Comparison of ENCODE assay signal across 10 mouse cellular contexts in genomic region chr4:121056342-121056741, GRCm38 (mm10). TPM values are rescaled to one million over a fixed set of nuclear protein-coding genes. Genes with fewer than 3 reads are reported as not detected.
DNase-seq lines count a peak whose midpoint lies in the region; ATAC-seq and TF ChIP-seq lines count a peak whose summit lies in the region.
"Had no signal": no experiment of that assay in that cellular context is flagged by ENCODE, and none has a peak within 500 bp of the region (broad histone marks: within the 10 kb centered on the region; RNA-seq: fewer than 3 reads in every experiment).

No protein-coding gene starts in this region.

- no peaks in the 10 kb centered on the region for H3K9me3 ChIP-seq in intestine, postnatal 0 days (ENCODE audit: control insufficient read depth)
- H3K9me3 ChIP-seq in intestine, embryonic 16.5 days (ENCODE audit: control insufficient read depth, low read length), result no peaks in the 10 kb centered on the region
- no peaks in the 10 kb centered on the region for H3K9me3 ChIP-seq in neural tube, embryonic 15.5 days (replicated peaks)

- no peaks in the 10 kb centered on the region for H3K4me1 ChIP-seq in intestine, postnatal 0 days (replicated peaks; ENCODE audit: control insufficient read depth, insufficient read depth, low read length)
- no peaks in the 10 kb centered on the region for H3K4me1 ChIP-seq in intestine, embryonic 16.5 days (ENCODE audit: control insufficient read depth, insufficient read depth, low read length)
- peaks cover 11% of the 10 kb centered on the region for H3K4me1 ChIP-seq in neural tube, embryonic 15.5 days

- no peak overlapping the region for H3K27ac ChIP-seq in intestine, postnatal 0 days (ENCODE audit: low read depth, low read length)
- no peak overlapping the region for H3K27ac ChIP-seq in intestine, embryonic 16.5 days (ENCODE audit: low read length)
- no peak overlapping the region for H3K27ac ChIP-seq in neural tube, embryonic 15.5 days (replicated peaks)

- DNase-seq in 3T3-L1 (ENCODE audit: low read depth, low spot score) (peak; percentile 10), A20 (ENCODE audit: low read depth, low spot score) (peak; percentile 35)
- peak; percentile 42 for DNase-seq in induced T-regulatory cell, adult 2 months (ENCODE audit: low read depth)
- DNase-seq in layer of hippocampus, postnatal 36 days, result no peak

- no peak overlapping the region for H3K4me3 ChIP-seq in intestine, postnatal 0 days (ENCODE audit: low read depth, low read length)
- no peak overlapping the region for H3K4me3 ChIP-seq in intestine, embryonic 16.5 days (ENCODE audit: low read length)
- no peak overlapping the region for H3K4me3 ChIP-seq in neural tube, embryonic 15.5 days (replicated peaks)

- no peak for ATAC-seq in intestine, postnatal 0 days
- ATAC-seq in intestine, embryonic 16.5 days, result no peak
- no peak for ATAC-seq in neural tube, embryonic 15.5 days (ENCODE audit: low FRiP score)
- ATAC-seq in activated CD4-positive, CD25-positive, alpha-beta regulatory T cell, adult 4 months, result no peak

- H3K27me3 ChIP-seq in intestine, postnatal 0 days (replicated peaks; ENCODE audit: control insufficient read depth, insufficient read depth, low read length), result no peaks in the 10 kb centered on the region
- H3K27me3 ChIP-seq in intestine, embryonic 16.5 days (replicated peaks; ENCODE audit: control insufficient read depth, insufficient read depth, low read length), result no peaks in the 10 kb centered on the region
- H3K27me3 ChIP-seq in neural tube, embryonic 15.5 days (replicated peaks), result no peaks in the 10 kb centered on the region

- TF ChIP-seq CTCF in intestine, postnatal 0 days (IDR thresholded peaks at IDR 0.05; ENCODE audit: low read depth), result peak; percentile 67

- peaks cover 13% of the 10 kb centered on the region; the same call in 1 of the 2 replicates for H3K36me3 ChIP-seq in intestine, postnatal 0 days (ENCODE audit: control insufficient read depth, insufficient read depth)
- no peaks in the 10 kb centered on the region for H3K36me3 ChIP-seq in intestine, embryonic 16.5 days (ENCODE audit: control insufficient read depth, insufficient read depth, low read length)
- H3K36me3 ChIP-seq in neural tube, embryonic 15.5 days, result peaks cover 22% of the 10 kb centered on the region

- H3K9ac ChIP-seq in intestine, postnatal 0 days (ENCODE audit: low read depth, low read length), result no peak overlapping the region
- no peak overlapping the region for H3K9ac ChIP-seq in intestine, embryonic 16.5 days (ENCODE audit: low read depth, low read length)
- no peak overlapping the region for H3K9ac ChIP-seq in neural tube, embryonic 15.5 days (replicated peaks)

- no peak overlapping the region for H3K4me2 ChIP-seq in intestine, postnatal 0 days (replicated peaks; ENCODE audit: low read depth)
- no peak overlapping the region for H3K4me2 ChIP-seq in intestine, embryonic 16.5 days (ENCODE audit: low read depth, low read length)
- no peak overlapping the region for H3K4me2 ChIP-seq in neural tube, embryonic 15.5 days

- 45% methylated on average over 3 of the region's 3 CpGs for WGBS in intestine, postnatal 0 days
- WGBS in intestine, embryonic 16.5 days, result 37% methylated on average over 3 of the region's 3 CpGs
- 42% methylated on average over 3 of the region's 3 CpGs for WGBS in neural tube, embryonic 15.5 days

RNA-seq across cellular contexts. Expression of gene Col9a2, which starts 17.2 kb away (rescaled TPM):
- 3.9 TPM in 2 replicates for polyA plus RNA-seq in intestine, postnatal 0 days (2015; fragmentation: Nextera tagmentation; extraction: Ambion mirVana)
- polyA plus RNA-seq in intestine, embryonic 16.5 days (2015; fragmentation: Nextera tagmentation; extraction: Ambion mirVana), result 4.5 and 4.7 TPM in 2 replicates
- polyA plus RNA-seq in neural tube, embryonic 15.5 days (2015; fragmentation: Nextera tagmentation; extraction: Ambion mirVana), result 21.5 and 36.1 TPM in 2 replicates
- not detected for polyA plus RNA-seq in activated CD4-positive, CD25-positive, alpha-beta regulatory T cell, adult 4 months (2017; shearing (Covaris generic))
- total RNA-seq in layer of hippocampus, postnatal 36 days (2021), result 1 to 10 TPM; 2.5 to 4.1 TPM

RNA-seq across cellular contexts. Expression of gene Smap2, which starts 39.3 kb away (rescaled TPM):
- 23.2 and 26.0 TPM in 2 replicates for polyA plus RNA-seq in intestine, postnatal 0 days (2015; fragmentation: Nextera tagmentation; extraction: Ambion mirVana)
- polyA plus RNA-seq in intestine, embryonic 16.5 days (2015; fragmentation: Nextera tagmentation; extraction: Ambion mirVana), result 12.2 and 14.2 TPM in 2 replicates
- 41.4 and 43.4 TPM in 2 replicates for polyA plus RNA-seq in neural tube, embryonic 15.5 days (2015; fragmentation: Nextera tagmentation; extraction: Ambion mirVana)
- 10 to 100 TPM; 32.5 to 39.1 TPM for polyA plus RNA-seq in activated CD4-positive, CD25-positive, alpha-beta regulatory T cell, adult 4 months (2017; shearing (Covaris generic))
- total RNA-seq in layer of hippocampus, postnatal 36 days (2021), result 100 to 1,000 TPM; 149 to 155 TPM

RNA-seq across cellular contexts. Expression of gene Zmpste24, which starts 41.7 kb away (rescaled TPM):
- 22.9 and 23.3 TPM in 2 replicates for polyA plus RNA-seq in intestine, postnatal 0 days (2015; fragmentation: Nextera tagmentation; extraction: Ambion mirVana)
- 34.0 and 34.6 TPM in 2 replicates for polyA plus RNA-seq in intestine, embryonic 16.5 days (2015; fragmentation: Nextera tagmentation; extraction: Ambion mirVana)
- polyA plus RNA-seq in neural tube, embryonic 15.5 days (2015; fragmentation: Nextera tagmentation; extraction: Ambion mirVana), result 24.8 and 32.4 TPM in 2 replicates
- polyA plus RNA-seq in activated CD4-positive, CD25-positive, alpha-beta regulatory T cell, adult 4 months (2017; shearing (Covaris generic)), result 10 to 100 TPM; 45.4 to 46.3 TPM
- 10 to 100 TPM; 23.1 to 26.3 TPM for total RNA-seq in layer of hippocampus, postnatal 36 days (2021)

RNA-seq across cellular contexts. Expression of gene Tmco2, which starts 52.7 kb away (rescaled TPM):
- not detected in 2 replicates for polyA plus RNA-seq in intestine, postnatal 0 days (2015; fragmentation: Nextera tagmentation; extraction: Ambion mirVana)
- not detected in 2 replicates for polyA plus RNA-seq in intestine, embryonic 16.5 days (2015; fragmentation: Nextera tagmentation; extraction: Ambion mirVana)
- not detected in 2 replicates for polyA plus RNA-seq in neural tube, embryonic 15.5 days (2015; fragmentation: Nextera tagmentation; extraction: Ambion mirVana)
- not detected for polyA plus RNA-seq in activated CD4-positive, CD25-positive, alpha-beta regulatory T cell, adult 4 months (2017; shearing (Covaris generic))
- total RNA-seq in layer of hippocampus, postnatal 36 days (2021), result not detected
- total RNA-seq: gastrocnemius, adult 18-20 months had no signal
- polyA plus RNA-seq: kidney, embryonic 16.5 days had no signal

Comparison
In these comparisons a context has a peak if more than half of its experiments do, and no peak if none do; other contexts are left out.
1. DNase-seq: peak in 3T3-L1 (single experiment), A20 (single experiment) and induced T-regulatory cell, adult 2 months (single experiment); none in layer of hippocampus, postnatal 36 days (0 of 2).